In genomic region chr5:30712441-30713298, GRCm38 (mm10) we compare ENCODE assay signal across 8 mouse cellular contexts. TPM values are rescaled to one million over a fixed set of nuclear protein-coding genes. Genes with fewer than 3 reads are reported as not detected.
A peak's percentile ranks its signal among the peaks of the same experiment; 100 is the strongest.
DNase-seq lines count a peak whose midpoint lies in the region; ATAC-seq and TF ChIP-seq lines count a peak whose summit lies in the region.

No protein-coding gene starts in this region.

- no peak for TF ChIP-seq CTCF in liver, embryonic 14.5 days (IDR thresholded peaks at IDR 0.05; ENCODE audit: low read depth)
- TF ChIP-seq CTCF in small intestine, adult 2 months (IDR thresholded peaks at IDR 0.05; ENCODE audit: extremely low read depth, insufficient read length, insufficient replicate concordance, low read depth, low read length), result no peak

- H3K27ac ChIP-seq in hindbrain, embryonic 10.5 days, result peak overlapping the region; percentile 96
- no peak overlapping the region for H3K27ac ChIP-seq in liver, embryonic 14.5 days
- H3K27ac ChIP-seq in small intestine, adult 2 months (ENCODE audit: insufficient read depth, low read depth, low read length), result no peak overlapping the region

- peak overlapping the region; percentile 65 for H3K4me2 ChIP-seq in liver, embryonic 14.5 days (ENCODE audit: low read depth)

- WGBS in hindbrain, embryonic 10.5 days, result under 1% methylated on average over 43 of the region's 43 CpGs
- WGBS in liver, embryonic 14.5 days (ENCODE audit: insufficient replicate concordance), result 1% methylated on average over 43 of the region's 43 CpGs
- 2% methylated on average over 43 of the region's 43 CpGs for WGBS in small intestine, adult 2 months

- no peak overlapping the region for H3K9ac ChIP-seq in liver, embryonic 14.5 days (replicated peaks)

- peaks cover 36% of the 10 kb centered on the region for H3K27me3 ChIP-seq in hindbrain, embryonic 10.5 days (ENCODE audit: insufficient read depth, poor library complexity, severe bottlenecking)
- peaks cover 52% of the 10 kb centered on the region for H3K27me3 ChIP-seq in liver, embryonic 14.5 days (ENCODE audit: control insufficient read depth, insufficient read depth, low read length)
- H3K27me3 ChIP-seq in small intestine, adult 2 months (ENCODE audit: control insufficient read depth, insufficient read depth, low read length), result peaks cover 35% of the 10 kb centered on the region

- H3K4me1 ChIP-seq in hindbrain, embryonic 10.5 days (replicated peaks), result peaks cover 88% of the 10 kb centered on the region
- H3K4me1 ChIP-seq in liver, embryonic 14.5 days (replicated peaks; ENCODE audit: control insufficient read depth in 2 of 2, insufficient read depth in 2 of 2, low read length in 1 of 2), result no peaks in the 10 kb centered on the region
- H3K4me1 ChIP-seq in small intestine, adult 2 months (ENCODE audit: control insufficient read depth, insufficient read depth, insufficient read length, low read length), result peaks cover 20% of the 10 kb centered on the region

- ATAC-seq in liver, embryonic 14.5 days (ENCODE audit: insufficient read depth), result no peak
- ATAC-seq in megakaryocyte progenitor cell, adult 5-6 weeks (replicated peaks; ENCODE audit: poor library complexity), result no peak

- H3K9me3 ChIP-seq in hindbrain, embryonic 10.5 days, result no peaks in the 10 kb centered on the region
- H3K9me3 ChIP-seq in liver, embryonic 14.5 days (ENCODE audit: control insufficient read depth, low read length), result no peaks in the 10 kb centered on the region

- TF ChIP-seq POLR2A in small intestine, adult 2 months (IDR thresholded peaks at IDR 0.05; ENCODE audit: low read depth, low read length), result no peak

- peak; percentile 3 for DNase-seq in kidney, adult 18-20 months
- no peak for DNase-seq in kidney, postnatal 25 days
- DNase-seq in MN1 (ENCODE audit: low spot score), result peak; percentile 43
- peak; percentile 77 for DNase-seq in embryo, embryonic 10.5 days (ENCODE audit: low spot score)
- DNase-seq in hindbrain, embryonic 10.5 days (ENCODE audit: low spot score), result peak; percentile 74
- DNase-seq in liver, embryonic 14.5 days (ENCODE audit: low read depth in 3 of 3, low spot score in 3 of 3), result no peak

- TF ChIP-seq EP300 in liver, embryonic 14.5 days (IDR thresholded peaks at IDR 0.05; ENCODE audit: low read depth), result no peak

- peaks cover 19% of the 10 kb centered on the region for H3K36me3 ChIP-seq in hindbrain, embryonic 10.5 days
- H3K36me3 ChIP-seq in liver, embryonic 14.5 days (replicated peaks; ENCODE audit: control insufficient read depth, insufficient read depth, low read depth), result no peaks in the 10 kb centered on the region
- H3K36me3 ChIP-seq in small intestine, adult 2 months (ENCODE audit: control insufficient read depth, insufficient read depth, low read length), result no peaks in the 10 kb centered on the region

- peak overlapping the region; percentile 88 for H3K4me3 ChIP-seq in hindbrain, embryonic 10.5 days
- H3K4me3 ChIP-seq in liver, embryonic 14.5 days (ENCODE audit: insufficient read depth in 1 of 2, low read depth in 2 of 2, low read length in 2 of 2), result peak overlapping the region in 1 of 2 experiments; percentile 4; a peak in 2 of 4 replicates
- H3K4me3 ChIP-seq in small intestine, adult 2 months (ENCODE audit: low read depth, low read length), result peak overlapping the region; percentile 60

RNA-seq across cellular contexts. Expression of gene Dpysl5, which starts 1.3 kb away (rescaled TPM):
- 87.4 and 151 TPM in 2 replicates for polyA plus RNA-seq in hindbrain, embryonic 10.5 days (2016; fragmentation: Nextera tagmentation; extraction: Ambion mirVana)
- 0.15 and 0.49 TPM in 2 replicates for polyA plus RNA-seq in liver, embryonic 14.5 days (2012; rRNA removed)
- polyA plus RNA-seq in liver, embryonic 14.5 days (2014; fragmentation: Nextera tagmentation; extraction: Ambion mirVana), result 0.10 and 0.23 TPM in 2 replicates
- 0.66 and 1.6 TPM in 2 replicates for polyA plus RNA-seq in small intestine, adult 2 months (2012; rRNA removed)
- not detected in 2 replicates for total RNA-seq in megakaryocyte progenitor cell, adult 5-6 weeks (2015)
- not detected in 2 replicates for total RNA-seq in megakaryocyte progenitor cell, adult 5-6 weeks (2017)

RNA-seq across cellular contexts. Expression of gene Cenpa, which starts 46.1 kb away (rescaled TPM):
- polyA plus RNA-seq in hindbrain, embryonic 10.5 days (2016; fragmentation: Nextera tagmentation; extraction: Ambion mirVana), result 409 and 440 TPM in 2 replicates
- 116 and 122 TPM in 2 replicates for polyA plus RNA-seq in liver, embryonic 14.5 days (2012; rRNA removed)
- polyA plus RNA-seq in liver, embryonic 14.5 days (2014; fragmentation: Nextera tagmentation; extraction: Ambion mirVana), result 209 and 236 TPM in 2 replicates
- polyA plus RNA-seq in small intestine, adult 2 months (2012; rRNA removed), result 17.8 and 33.0 TPM in 2 replicates
- 152 and 180 TPM in 2 replicates for total RNA-seq in megakaryocyte progenitor cell, adult 5-6 weeks (2015)
- total RNA-seq in megakaryocyte progenitor cell, adult 5-6 weeks (2017), result 80.7 and 103 TPM in 2 replicates

Comparison
In these comparisons a context has a peak if more than half of its experiments do, and no peak if none do; other contexts are left out.
1. DNase-seq: peak in kidney, adult 18-20 months (single experiment), MN1 (single experiment), embryo, embryonic 10.5 days (single experiment) and hindbrain, embryonic 10.5 days (single experiment); none in kidney, postnatal 25 days (0 of 2) and liver, embryonic 14.5 days (0 of 3).
2. RNA of gene Dpysl5, which starts 1.3 kb away (polyA plus RNA-seq): 87.4 to 151 TPM in hindbrain, embryonic 10.5 days; 0.66 to 1.6 TPM in small intestine, adult 2 months and 0.10 to 0.49 TPM in liver, embryonic 14.5 days; every median in the first group is over 10 times any median in the second.